Mouse (Mus musculus) liver, embryonic 14.5 days (tissue): ENCODE measurements around the gene Lpin1.

ENCODE experiments used
- CTCF ChIP-seq: IDR thresholded peaks from 2 replicates; pipeline ENCODE4 v1.5.1; 2016; ENCODE audit warnings: antibody characterized with exemption, low read depth, control low read depth
- EP300 ChIP-seq: IDR thresholded peaks from 2 replicates; pipeline ENCODE4 v1.6.1; 2016; ENCODE audit warnings: antibody characterized with exemption, low read depth

GRCm38 (mm10) chr12:16602271-16602670, 8.5 kb downstream of the Lpin1 start:
- TF ChIP-seq CTCF: no peak
- no peak for TF ChIP-seq EP300
